8 mouse cellular contexts compared by ENCODE assay signal in genomic region chr11:6547037-6547680, GRCm38 (mm10). TPM values are rescaled to one million over a fixed set of nuclear protein-coding genes. Genes with fewer than 3 reads are reported as not detected.
A peak's percentile ranks its signal among the peaks of the same experiment; 100 is the strongest.
DNase-seq lines count a peak whose midpoint lies in the region; ATAC-seq and TF ChIP-seq lines count a peak whose summit lies in the region.

No protein-coding gene starts in this region.

- no peak; the same call in 1 of the 2 replicates for ATAC-seq in G1E (ENCODE audit: extremely low read depth, insufficient number of reproducible peaks, low FRiP score, poor library complexity, severe bottlenecking)
- ATAC-seq in frontal cortex, adult (ENCODE audit: low TSS enrichment): peak; percentile 17; the same call in 1 of the 2 replicates

- peak overlapping the region; percentile 99 for H3K27ac ChIP-seq in hindbrain, embryonic 10.5 days

- WGBS in hindbrain, embryonic 10.5 days: under 1% methylated on average over 41 of the region's 41 CpGs

- peak overlapping the region; percentile 82 for H3K4me3 ChIP-seq in G1E (ENCODE audit: low read depth, low read length)
- peak overlapping the region; percentile 87 for H3K4me3 ChIP-seq in hindbrain, embryonic 10.5 days

- no peaks in the 10 kb centered on the region for H3K9me3 ChIP-seq in G1E (replicated peaks)
- no peaks in the 10 kb centered on the region for H3K9me3 ChIP-seq in hindbrain, embryonic 10.5 days

- peak; percentile 79 for DNase-seq in G1E (ENCODE audit: low spot score)
- peak; percentile 49 for DNase-seq in cerebellum, adult 8-10 months
- DNase-seq in hindbrain, embryonic 10.5 days (ENCODE audit: low spot score): peak; percentile 79
- peak; percentile 52 to 70 for DNase-seq in layer of hippocampus, postnatal 10 days (ENCODE audit: low spot score in 2 of 2)
- DNase-seq in lung, postnatal 25 days (ENCODE audit: low spot score): peak; percentile 74
- peak; percentile 49 for DNase-seq in ovary, postnatal 10 days (ENCODE audit: low spot score)
- DNase-seq in thymus, postnatal 10 days (ENCODE audit: low spot score in 2 of 2): peak; percentile 66 to 67

- no peak for TF ChIP-seq CTCF in G1E (IDR thresholded peaks at IDR 0.05; ENCODE audit: low read depth, low read length)

- peaks cover 24% of the 10 kb centered on the region for H3K4me1 ChIP-seq in G1E (ENCODE audit: insufficient read depth, low read depth, low read length)
- peaks cover 14% of the 10 kb centered on the region for H3K4me1 ChIP-seq in hindbrain, embryonic 10.5 days (replicated peaks)

- H3K36me3 ChIP-seq in G1E (replicated peaks): peaks cover 30% of the 10 kb centered on the region
- H3K36me3 ChIP-seq in hindbrain, embryonic 10.5 days: peaks cover 34% of the 10 kb centered on the region

- H3K27me3 ChIP-seq in G1E (ENCODE audit: insufficient read depth, low read length): no peaks in the 10 kb centered on the region
- no peaks in the 10 kb centered on the region for H3K27me3 ChIP-seq in hindbrain, embryonic 10.5 days (ENCODE audit: insufficient read depth, poor library complexity, severe bottlenecking)

RNA-seq across cellular contexts. Expression of gene Ccm2, which starts 0.5 kb away (rescaled TPM):
- total RNA-seq in G1E (2014; fragmentation: Nextera tagmentation): 16.8 and 22.5 TPM in 2 replicates
- 32.1 and 43.5 TPM in 2 replicates for total RNA-seq in G1E (2017)
- polyA plus RNA-seq in G1E (2012): 34.9 and 37.3 TPM in 2 replicates
- polyA plus RNA-seq in hindbrain, embryonic 10.5 days (2016; fragmentation: Nextera tagmentation; extraction: Ambion mirVana): 112 TPM in 2 replicates
- total RNA-seq in layer of hippocampus, postnatal 10 days (2021): 10 to 100 TPM; 52.4 to 57.9 TPM

RNA-seq across cellular contexts. Expression of gene Myo1g, which starts 26.4 kb away (rescaled TPM):
- 48.5 and 56.5 TPM in 2 replicates for total RNA-seq in G1E (2014; fragmentation: Nextera tagmentation)
- total RNA-seq in G1E (2017): 69.2 and 74.5 TPM in 2 replicates
- polyA plus RNA-seq in G1E (2012): 71.8 and 78.8 TPM in 2 replicates
- polyA plus RNA-seq in hindbrain, embryonic 10.5 days (2016; fragmentation: Nextera tagmentation; extraction: Ambion mirVana): 1.1 TPM in 2 replicates
- total RNA-seq in layer of hippocampus, postnatal 10 days (2021): under 1 TPM; 0.25 to 0.49 TPM

RNA-seq across cellular contexts. Expression of gene Nacad, which starts 58.7 kb away (rescaled TPM):
- total RNA-seq in G1E (2014; fragmentation: Nextera tagmentation) (not detected in 2 replicates), G1E (2017) (under 0.01 and 0.05 TPM in 2 replicates)
- not detected in 2 replicates for polyA plus RNA-seq in G1E (2012)
- polyA plus RNA-seq in hindbrain, embryonic 10.5 days (2016; fragmentation: Nextera tagmentation; extraction: Ambion mirVana): 21.8 and 56.0 TPM in 2 replicates
- 10 to 100 TPM; 68.6 to 75.4 TPM for total RNA-seq in layer of hippocampus, postnatal 10 days (2021)

Comparison
In these comparisons a context has a peak if more than half of its experiments do, and no peak if none do; other contexts are left out.
1. RNA of gene Myo1g, which starts 26.4 kb away (total RNA-seq): 48.5 to 74.5 TPM in G1E; 0.25 to 0.49 TPM in layer of hippocampus, postnatal 10 days; every median in the first group is over 10 times any median in the second.
2. RNA of gene Nacad, which starts 58.7 kb away (total RNA-seq): 68.6 to 75.4 TPM in layer of hippocampus, postnatal 10 days; under 0.01 to 0.05 TPM in G1E; every median in the first group is over 10 times any median in the second.
3. Peak in every context shown above with its lines, with median percentiles within 50 percentile points of each other: DNase-seq.